Mouse (Mus musculus): ENCODE results near the gene Trabd.

Gene Trabd

DNA sequence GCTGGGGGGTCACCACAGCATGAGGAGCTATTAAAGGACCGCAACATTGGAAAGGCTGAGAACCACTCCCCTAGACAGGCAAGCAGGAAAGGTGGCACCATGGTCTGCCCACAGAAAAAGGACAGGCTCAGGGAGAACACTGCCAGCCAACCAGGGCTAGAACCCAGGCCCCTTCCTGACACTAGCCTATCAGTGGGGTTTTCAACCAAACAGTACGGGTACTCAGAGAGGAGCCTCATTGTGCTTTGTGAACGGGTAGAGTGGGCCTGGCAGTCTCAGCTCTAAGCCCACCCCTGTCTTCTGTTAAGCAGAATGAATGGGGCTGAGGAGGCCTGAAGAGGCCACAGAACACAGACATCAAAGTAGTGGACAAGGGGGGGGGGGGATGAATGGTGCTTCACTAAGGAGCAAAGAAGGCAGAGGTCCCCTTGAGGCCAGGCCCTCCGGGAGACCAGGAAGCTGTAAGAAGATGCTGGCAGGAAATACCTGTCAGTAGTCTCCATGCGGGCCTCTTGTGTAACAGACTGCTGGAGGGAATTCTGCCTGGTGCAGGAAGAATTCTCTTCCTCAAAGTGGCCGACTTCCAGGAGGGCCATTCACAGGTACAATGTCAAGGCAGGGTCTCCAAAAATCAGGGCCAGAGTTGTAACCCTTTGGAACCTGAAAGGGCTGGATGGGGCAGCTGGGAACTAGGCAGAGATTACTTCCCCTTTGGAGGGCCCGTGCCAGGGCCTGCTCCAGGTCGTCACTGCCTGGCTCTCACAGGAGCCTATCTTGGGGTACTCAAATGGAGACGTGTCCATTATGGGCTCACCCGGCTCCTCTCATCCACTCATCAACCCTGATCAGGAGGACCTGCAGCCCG lies at the start of gene Trabd:
Gene Trabd (plus strand): TSS at position 512 of the 865 bp plus-strand sequence.
- no peak for DNase-seq (ENCODE audit: low read depth, low spot score)

DNA sequence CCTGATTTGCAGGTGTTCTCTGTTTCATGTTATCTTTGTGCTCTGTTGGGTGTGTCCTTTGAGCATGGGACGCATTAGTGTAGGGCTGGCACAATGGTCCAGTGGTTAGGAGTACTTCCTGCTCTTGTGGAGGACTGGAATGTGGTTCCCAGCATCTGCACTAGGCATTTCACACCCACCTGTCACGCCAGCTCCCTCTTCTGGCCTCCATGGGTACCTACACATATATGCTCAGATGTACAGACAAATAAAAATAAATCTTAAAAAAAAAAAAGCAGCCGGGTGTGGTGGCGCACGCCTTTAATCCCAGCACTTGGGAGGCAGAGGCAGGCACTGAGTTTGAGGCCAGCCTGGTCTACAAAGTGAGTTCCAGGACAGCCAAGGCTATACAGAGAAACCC lies 30.5 kb upstream of the Trabd start:
- no peak for DNase-seq (ENCODE audit: low read depth, low spot score)

DNA sequence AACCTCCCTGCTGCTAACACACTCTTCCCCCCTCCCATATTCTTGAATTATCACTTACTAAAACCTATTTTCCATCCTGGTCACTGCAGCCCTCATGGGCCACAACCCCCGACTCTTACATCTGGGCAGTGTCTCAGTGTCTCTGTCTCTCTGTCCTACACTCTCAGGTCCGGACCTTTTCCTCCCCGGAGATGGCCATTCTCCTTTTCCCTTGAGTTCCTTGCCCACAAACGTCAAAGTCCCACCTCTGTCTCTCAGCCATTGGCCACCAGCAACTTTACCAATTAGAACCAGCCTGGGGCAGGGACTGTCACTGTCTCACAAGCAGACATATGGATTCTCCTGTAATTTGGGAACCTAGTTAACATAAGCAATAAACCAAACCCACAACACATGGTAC lies 28.6 kb upstream of the Trabd start:
- no peak for DNase-seq (ENCODE audit: low read depth, low spot score)

DNA sequence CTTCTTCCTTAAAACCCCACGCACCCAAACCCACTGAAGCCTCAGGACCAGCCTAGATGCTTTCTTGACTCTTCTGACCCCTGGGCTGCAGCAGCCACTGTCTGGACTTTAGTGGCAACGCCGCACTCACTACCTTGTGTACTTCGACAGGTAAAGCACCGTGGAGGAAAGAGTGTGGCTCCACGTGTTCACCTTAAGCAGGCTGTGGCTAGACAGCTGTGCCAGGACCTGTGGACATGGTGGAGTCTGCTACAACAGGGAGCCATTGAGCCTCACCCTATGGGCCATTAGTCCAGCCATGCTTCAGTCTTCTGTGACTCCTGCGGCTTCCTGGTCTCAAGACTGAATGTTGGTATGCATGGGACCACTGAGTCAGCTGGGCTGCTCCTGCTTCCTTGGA lies 20.3 kb upstream of the Trabd start:
- no peak for DNase-seq (ENCODE audit: low read depth, low spot score)

DNA sequence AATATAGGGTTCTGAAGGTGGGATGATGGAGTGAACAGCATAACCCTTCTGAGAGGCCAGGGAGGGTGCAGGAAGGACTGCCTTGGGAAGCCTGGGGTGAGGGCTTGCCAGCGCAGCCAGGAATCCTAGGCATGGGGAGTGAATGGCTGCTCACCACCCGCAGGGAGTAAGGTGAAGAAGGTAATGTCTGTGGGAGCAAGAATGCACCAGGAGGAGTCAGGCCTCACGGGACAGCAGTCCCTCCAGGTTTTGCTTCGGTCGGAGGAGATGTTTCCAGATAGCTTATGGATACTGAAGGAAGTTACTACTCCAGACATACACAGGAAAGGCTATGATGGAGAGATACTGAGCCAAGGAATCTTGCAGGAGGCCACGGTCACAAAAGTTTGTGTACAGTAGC lies 16.2 kb upstream of the Trabd start:
- DNase-seq (ENCODE audit: low read depth, low spot score) = no peak

DNA sequence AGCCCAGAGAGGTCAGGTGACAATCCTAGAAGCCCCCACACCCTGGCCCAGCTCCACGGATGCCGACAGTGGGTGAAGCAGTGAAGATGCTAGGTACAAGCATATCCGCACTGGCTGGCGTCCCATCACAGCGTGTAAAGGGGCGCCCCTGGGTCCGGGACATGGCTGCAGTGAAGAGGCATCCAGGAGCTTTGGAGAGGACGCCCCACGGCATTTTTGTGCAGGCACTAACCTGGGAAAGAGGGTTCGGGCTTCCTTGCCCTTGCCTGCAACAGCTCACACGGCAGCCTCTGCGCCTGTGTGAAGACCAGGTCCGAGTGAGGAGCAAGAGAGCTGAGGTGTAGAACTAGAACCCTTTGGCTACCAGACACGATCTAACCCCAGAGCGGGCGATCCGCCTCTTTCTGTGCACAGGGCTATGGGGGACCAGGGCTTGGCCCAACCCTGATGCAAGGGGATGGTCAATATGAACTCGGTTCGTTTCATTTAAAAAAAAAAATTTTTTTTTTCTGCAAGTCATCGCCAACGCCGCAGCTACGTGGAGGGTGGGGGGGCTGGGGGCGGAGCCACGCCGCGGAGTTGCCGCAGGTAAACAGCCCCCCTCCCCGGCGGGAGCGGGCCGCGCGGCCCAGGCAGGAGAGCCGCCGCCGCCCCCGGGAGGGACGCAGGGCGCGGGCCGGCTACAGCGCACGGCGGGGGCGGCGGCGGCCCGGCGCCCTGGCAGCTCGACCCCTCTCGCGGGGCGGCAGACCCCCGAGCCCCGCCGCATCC lies 15.6 kb upstream of the Trabd start, which contains the start of gene Panx2:
Gene Panx2 (plus strand): TSS at position 574 of the 771 bp plus-strand sequence.
- DNase-seq (ENCODE audit: low read depth, low spot score) = peak; percentile 22

DNA sequence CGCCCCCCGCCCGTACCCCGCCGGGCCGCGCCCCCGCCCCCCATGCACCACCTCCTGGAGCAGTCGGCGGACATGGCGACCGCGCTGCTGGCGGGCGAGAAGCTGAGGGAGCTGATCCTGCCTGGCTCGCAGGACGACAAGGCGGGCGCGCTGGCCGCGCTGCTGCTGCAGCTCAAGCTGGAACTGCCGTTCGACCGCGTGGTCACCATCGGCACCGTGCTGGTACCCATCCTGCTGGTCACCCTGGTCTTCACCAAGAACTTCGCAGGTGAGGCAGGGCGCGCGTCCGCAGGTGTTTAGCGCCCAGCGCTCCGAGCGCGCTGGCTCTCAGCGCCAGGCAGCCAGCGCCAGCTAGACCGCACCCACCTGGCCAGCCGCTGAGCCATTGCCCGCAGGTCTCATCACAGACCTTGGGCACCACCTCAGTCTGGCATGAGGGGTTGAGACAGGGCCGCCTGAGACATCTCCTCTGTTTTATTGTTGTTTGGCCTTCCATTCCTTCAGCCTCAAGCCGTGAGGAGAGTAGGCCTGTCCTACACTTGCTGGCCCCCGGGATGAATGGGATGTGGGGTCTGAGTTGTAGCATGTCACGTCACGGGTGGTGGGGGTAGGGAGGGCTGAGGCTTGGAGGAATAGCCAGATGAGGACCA lies 14.8 kb upstream of the Trabd start:
- DNase-seq (ENCODE audit: low read depth, low spot score) = peak; percentile 24

DNA sequence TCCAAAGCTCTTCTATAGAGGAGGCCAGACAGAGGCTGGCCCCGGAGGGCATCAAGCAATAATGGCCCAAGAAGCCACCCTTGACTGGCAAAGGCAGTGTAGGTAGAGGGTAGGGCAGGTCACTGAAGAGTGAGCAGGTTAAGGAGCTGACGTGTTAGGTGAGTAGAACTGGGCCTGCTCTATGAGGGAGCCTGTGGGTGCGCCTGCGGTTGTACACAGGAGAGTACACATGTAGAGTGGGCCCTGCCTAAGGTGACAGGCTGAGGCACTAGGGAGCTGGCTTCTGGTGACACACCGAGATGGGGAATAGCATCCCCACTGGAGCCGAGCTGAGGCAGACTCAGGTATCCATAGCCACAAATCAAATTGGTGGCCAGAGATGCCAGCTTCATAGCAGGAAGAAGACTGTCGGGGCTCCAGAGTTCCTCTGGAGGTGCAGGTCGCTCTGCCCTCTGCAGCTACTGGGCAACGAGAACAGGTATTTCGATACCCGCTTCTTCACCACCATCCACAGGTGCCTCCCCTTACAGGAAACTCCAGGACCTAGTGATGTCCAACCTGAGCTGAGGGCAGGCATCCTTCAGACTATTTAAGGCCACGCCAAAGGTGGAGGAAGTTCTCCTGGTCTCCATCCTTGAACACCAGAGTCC lies 14.0 kb upstream of the Trabd start:
- no peak for DNase-seq (ENCODE audit: low read depth, low spot score)

DNA sequence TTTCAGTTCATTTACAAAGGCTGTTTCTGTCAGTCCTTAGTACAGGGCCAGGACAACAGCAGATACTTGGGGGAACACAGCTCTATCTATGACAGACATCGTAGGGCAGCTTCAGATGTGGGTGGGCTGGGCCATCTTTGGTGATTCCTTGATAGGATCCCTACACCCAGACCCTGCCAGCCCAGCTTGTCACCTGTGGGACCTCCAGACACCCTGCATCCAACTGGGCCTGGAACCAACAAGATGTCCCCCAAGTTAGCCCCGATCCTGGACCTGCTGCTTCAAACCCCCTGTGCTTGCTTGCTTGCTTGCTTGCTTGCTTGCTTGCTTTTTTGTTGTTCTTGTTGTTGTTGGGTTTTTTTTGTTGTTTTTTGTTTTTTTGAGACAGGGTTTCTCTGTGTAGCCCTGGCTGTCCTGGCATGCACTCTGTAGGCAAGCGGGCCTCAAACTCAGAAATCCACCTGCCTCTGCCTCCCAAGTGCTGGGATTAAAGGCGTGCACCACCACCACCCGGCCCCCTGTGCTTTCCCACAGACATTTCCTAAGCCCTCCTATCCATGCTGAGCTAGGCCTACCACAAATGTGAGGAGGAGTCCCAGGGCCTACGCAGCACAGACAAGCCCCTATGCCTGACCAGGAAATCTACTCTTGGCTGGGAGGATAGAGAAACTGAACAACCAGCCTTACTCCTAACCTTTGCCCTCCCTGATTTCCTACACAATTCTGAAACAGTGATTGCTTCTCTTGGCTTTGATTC lies 13.0 kb upstream of the Trabd start:
- DNase-seq (ENCODE audit: low read depth, low spot score) = no peak

DNA sequence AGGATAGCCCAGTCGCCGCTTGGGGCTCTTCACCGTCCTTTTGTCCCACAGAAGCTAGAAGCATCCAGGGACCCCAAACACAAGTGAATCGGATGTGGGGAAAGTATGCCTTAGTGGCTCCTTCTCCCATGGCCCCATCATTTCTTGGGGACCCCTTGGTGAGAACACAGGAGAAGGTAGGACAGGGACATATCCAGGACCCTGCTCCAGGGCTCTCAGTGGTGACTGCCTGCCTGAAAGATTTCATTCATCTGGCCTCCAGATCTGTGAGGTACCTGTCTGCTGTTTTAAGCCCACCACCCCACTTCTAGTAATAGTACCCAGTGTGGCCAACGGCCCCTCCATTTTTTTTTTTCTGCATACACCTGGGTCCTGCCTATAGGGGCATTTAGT lies 12.4 kb upstream of the Trabd start:
- no peak for DNase-seq (ENCODE audit: low read depth, low spot score)

DNA sequence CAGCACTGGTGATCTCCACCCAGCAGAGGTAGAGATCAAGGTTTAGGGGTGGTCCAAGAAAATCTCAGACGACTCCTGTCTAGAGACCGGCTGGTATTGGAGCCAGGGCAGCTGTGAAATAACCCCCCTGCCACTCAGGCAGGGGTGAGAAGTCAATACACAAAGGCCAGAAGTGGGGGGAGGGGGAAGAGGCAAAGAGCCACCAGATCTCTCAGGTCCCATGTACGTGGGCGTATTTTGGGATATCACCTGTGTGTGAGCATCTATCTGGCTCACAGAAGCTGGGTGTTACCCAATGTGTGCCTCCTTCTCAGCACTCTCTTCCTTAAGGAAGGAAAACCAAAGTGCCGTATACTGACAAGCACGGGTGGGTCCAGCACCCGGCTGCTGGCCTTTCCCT lies 11.9 kb upstream of the Trabd start:
- no peak for DNase-seq (ENCODE audit: low read depth, low spot score)

DNA sequence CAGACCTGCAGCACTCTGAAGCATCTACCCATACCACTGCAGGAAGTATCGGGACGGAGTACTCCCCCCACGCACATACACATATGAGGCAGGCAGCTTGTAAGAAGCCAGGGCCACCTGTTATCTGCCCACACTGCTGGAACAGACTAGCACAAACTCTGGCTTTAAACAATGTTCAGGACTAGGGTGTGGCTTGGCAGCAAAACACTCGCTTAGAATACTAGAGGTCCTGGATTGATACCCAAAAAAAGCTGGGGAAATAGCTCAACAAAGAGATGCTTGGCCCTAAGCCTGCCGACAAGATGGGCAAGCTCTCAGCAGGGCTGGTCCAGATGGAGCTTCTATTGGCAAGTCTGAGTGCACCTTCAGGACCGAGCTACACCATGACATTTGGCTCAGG lies 11.4 kb upstream of the Trabd start:
- no peak for DNase-seq (ENCODE audit: low read depth, low spot score)

DNA sequence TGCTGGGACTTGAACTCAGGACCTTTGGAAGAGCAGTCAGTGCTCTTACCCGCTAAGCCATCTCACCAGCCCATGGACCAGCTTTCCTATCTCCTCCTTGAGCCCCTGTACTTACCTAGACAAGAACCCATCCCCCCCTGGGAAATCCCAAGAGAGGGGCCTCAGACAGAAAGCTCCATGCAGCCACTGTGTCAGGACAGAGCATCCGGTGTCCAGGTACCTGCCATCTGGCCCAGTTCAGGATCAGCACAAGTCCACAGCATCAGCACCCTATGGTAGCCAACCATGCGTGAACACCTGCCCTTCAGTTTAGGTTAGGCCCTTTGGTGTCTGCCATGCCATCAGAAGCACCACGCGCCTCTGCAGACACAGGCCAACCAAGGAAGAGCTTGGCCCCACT lies 10.0 kb upstream of the Trabd start:
- no peak for DNase-seq (ENCODE audit: low read depth, low spot score)

DNA sequence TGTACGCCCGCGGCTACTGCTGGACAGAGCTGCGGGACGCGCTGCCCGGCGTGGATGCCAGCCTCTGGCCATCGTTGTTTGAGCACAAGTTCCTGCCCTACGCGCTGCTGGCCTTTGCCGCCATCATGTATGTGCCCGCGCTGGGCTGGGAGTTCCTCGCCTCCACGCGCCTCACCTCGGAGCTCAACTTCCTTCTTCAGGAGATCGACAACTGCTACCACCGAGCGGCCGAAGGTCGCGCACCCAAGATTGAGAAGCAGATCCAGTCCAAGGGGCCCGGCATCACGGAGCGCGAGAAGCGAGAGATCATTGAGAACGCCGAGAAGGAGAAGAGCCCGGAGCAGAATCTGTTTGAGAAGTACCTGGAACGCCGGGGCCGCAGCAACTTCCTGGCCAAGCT lies 7.3 kb upstream of the Trabd start:
- DNase-seq (ENCODE audit: low read depth, low spot score) = no peak

DNA sequence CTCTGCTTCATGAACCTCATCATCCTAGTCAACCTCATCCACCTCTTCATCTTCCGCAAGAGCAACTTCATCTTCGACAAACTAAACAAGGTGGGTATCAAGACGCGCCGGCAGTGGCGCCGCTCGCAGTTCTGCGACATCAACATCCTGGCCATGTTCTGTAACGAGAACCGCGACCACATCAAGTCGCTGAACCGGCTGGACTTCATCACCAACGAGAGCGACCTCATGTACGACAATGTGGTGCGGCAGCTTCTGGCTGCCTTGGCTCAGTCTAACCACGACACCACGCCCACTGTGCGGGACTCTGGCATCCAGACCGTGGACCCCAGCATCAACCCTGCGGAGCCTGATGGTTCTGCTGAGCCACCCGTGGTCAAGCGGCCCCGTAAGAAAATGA lies 6.7 kb upstream of the Trabd start:
- DNase-seq (ENCODE audit: low read depth, low spot score) = no peak

DNA sequence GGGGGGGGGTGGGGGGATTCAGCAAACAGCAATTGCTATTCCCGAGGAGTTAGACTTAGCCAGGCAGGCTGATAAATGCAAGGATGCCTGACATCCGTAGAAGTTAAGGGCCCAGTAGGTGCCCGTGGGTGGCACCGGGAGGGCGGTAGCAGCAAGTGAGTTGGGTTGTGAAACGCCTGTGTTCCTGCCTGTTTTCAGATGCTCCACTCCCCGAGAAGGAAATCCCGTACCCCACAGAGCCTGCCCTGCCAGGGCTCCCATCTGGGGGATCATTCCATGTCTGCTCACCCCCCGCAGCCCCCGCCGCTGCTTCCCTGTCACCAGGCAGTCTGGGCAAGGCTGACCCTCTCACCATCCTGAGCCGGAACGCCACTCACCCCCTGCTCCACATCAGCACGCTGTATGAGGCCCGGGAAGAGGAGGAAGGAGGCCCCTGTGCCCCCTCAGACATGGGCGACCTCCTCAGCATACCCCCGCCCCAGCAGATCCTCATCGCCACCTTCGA lies 5.5 kb upstream of the Trabd start:
- DNase-seq (ENCODE audit: low read depth, low spot score) = no peak

DNA sequence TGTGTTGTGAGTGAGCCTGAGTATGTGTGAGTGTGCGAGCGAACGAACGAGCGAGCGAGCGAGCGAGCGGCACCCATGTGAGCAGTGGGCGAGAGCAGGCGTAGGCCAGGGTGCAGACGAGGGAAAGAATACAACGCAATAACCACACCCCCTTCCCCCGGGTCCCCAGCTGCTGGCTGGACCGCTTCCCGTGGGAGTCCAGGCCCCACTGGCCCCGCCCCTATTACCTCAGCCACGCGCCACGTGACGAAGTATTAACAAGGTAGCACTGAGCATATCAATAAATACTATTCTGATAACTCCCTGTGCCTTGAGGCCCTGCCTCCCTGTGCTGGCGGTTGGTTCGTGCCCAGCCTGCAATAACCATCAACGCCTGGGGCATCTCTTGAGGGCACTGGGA lies 4.3 kb upstream of the Trabd start:
- DNase-seq (ENCODE audit: low read depth, low spot score) = no peak

DNA sequence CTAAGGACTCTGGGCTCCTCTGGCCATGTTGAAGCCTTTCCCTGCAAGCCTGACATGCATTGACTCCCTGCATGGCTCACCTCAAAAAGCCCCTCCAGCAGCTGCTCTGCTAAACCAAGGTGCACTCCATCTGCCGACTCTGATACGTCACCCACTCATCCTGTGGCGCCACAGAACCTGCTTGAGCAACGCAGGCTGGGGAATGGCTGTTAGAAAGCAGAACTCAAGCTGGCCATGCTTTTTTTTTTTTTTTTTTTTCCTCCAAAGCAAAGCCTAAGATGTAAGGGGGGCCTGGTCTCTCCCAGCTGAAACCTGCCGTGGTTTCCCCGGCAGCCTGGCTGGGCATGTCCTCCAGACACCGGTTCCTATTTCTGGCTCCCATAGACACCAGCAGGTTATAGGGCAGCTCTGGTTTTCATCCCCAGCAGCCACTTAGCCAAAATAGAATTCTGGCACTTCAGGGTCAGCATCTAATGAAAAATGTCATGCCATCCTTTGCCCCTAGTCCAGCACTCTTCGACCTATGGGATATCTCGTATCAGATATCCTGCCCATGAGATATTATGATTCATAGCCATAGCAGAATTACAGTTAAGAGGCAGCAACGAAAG lies 826 bp upstream of the Trabd start:
- DNase-seq (ENCODE audit: low read depth, low spot score) = no peak

DNA sequence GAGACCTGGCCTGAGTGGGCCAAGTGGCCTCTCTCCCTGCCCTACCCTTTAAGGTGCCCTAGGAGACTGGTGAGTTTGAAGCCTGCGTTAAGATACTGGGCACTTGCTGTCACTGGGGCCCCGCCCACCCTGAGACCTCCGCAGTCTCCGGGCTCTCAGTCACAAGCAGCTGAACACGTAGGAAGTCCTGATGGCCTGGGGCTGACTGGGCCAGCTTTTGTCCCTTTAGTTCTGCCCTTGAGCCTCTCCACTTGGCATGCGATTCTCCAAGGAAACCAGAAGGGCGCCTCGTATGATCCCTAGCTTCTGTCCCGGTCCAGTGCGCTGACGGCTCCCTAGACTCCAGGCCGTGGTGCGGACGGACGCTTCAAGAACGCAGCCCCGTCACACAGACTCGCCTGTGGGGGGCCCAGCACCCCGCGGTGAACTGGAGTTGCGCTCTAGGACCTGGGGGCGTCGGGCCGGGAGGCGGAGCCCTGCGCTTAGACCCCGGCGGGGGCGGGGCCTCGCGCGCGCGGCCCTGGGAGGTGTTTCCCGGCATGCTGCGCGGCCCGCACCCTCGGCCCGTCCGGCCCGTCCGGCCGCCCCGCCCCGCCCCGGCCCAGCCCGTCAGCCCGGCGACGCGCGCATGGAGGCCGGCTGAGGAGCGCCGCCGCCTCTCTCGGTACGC lies 689 bp downstream of the Trabd start:
- DNase-seq (ENCODE audit: low read depth, low spot score) = peak; percentile 88

DNA sequence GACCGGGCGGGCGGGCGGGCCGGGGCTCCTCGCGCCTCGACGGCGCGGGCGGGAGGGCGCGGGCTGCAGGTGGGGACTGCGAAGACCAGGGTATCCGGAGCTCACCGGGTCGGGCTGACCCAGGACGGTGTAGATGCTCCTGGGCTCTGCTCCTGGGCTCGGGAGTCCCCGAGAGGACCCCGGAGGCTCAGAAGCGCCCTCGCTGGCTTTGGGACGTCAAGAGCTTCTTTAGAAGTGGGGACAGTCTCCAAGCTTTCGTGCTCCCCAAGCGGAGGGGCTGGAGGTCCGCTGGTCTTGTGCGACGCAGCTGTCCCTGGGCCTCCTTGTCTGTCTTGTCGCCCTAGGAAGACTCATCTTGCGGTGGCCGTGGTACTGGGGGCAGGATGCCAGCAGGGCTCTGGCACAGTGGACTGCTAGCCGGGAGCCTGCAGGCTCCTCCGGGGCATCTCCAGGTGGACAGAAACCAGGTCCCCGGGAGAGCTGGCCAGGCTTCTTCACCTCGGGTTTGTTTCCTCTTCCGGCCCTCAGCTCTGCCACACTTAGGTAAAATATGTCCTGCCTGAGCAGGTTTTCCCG lies 1.3 kb downstream of the Trabd start:
- DNase-seq (ENCODE audit: low read depth, low spot score) = peak; percentile 40
